Mouse (Mus musculus) ES-Bruce4 (cell line): ENCODE data around the gene Fyttd1. TPM values are rescaled to one million over a fixed set of nuclear protein-coding genes. Genes with fewer than 3 reads are reported as not detected.

Source experiments
- H3K27ac ChIP-seq: 2 replicates; pipeline ENCODE4 v1.5.1; 2012; ENCODE audit warnings: low read length, inconsistent platforms; ENCODE audit not compliant: insufficient read depth
- H3K27me3 ChIP-seq: 2 replicates; pipeline ENCODE4 v1.6.1; 2012; ENCODE audit warnings: mild to moderate bottlenecking, low read length, inconsistent platforms; ENCODE audit not compliant: control insufficient read depth, poor library complexity, insufficient read depth, severe bottlenecking
- H3K36me3 ChIP-seq: 2 replicates; pipeline ENCODE4 v1.6.1; 2012; ENCODE audit warnings: inconsistent platforms, mild to moderate bottlenecking, low read length, moderate library complexity; ENCODE audit not compliant: control insufficient read depth, poor library complexity, insufficient read depth, severe bottlenecking
- H3K4me1 ChIP-seq: one replicate; pipeline ENCODE4 v1.8.1; 2011; ENCODE audit warnings: low read length; ENCODE audit not compliant: control insufficient read depth, insufficient read depth
- H3K4me3 ChIP-seq: 2 replicates; pipeline ENCODE4 v1.5.1; 2011; ENCODE audit warnings: low read depth, mild to moderate bottlenecking, low read length
- H3K9ac ChIP-seq: 2 replicates; pipeline ENCODE4 v1.6.1; 2012; ENCODE audit warnings: low read depth, mild to moderate bottlenecking, inconsistent platforms; ENCODE audit not compliant: poor library complexity, severe bottlenecking
- H3K9me3 ChIP-seq: replicated peaks from 2 replicates; pipeline ENCODE4 v1.6.1; 2012; ENCODE audit warnings: mild to moderate bottlenecking, low read length, inconsistent platforms; ENCODE audit not compliant: control insufficient read depth, poor library complexity, insufficient read depth, severe bottlenecking
- CTCF ChIP-seq: IDR thresholded peaks from one replicate; pipeline ENCODE4 v1.8.1; 2011; ENCODE audit warnings: low read depth, low read length
- EP300 ChIP-seq: IDR thresholded peaks from 2 replicates; pipeline ENCODE4 v1.6.1; 2011; ENCODE audit warnings: low read depth, low read length; ENCODE audit not compliant: insufficient read depth
- POLR2A ChIP-seq: IDR thresholded peaks from one replicate; pipeline ENCODE4 v1.8.1; 2011; ENCODE audit warnings: low read length; ENCODE audit not compliant: insufficient read depth
- polyA plus RNA-seq: library from polyadenylated mRNA; stranded (reverse); fragments of >200 nt; gene quantifications from 2 replicates; pipeline ENCODE4 v1.2.4, GENCODE M21; 2011; ENCODE audit warnings: low read depth; ENCODE audit not compliant: missing spikeins, insufficient read depth, insufficient read length

The Fyttd1 gene
- polyA plus RNA-seq, 1 experiment = 124 TPM

DNA sequence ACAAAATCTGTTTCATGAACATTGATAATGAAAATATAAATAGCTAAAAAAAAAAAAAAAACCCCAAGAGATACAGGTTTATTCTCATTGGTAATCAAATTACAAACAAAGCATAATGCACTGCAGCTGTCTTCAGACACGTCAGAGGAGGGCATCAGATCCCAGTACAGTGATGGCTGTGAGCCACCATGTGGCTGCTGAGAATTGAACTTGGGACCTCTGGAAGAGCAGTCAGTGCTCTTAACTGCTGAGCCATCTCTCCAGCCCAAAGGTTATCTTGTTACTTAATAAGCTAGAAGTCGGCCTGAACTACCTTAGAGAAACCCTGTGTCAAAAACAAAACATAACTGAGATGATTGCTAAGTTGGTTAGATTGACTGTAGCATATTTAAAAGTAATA is 12.6 kb downstream of the Fyttd1 start:
- Histone ChIP-seq H3K9ac (no peak overlapping the region), H3K4me1 (no peaks in the 10 kb centered on the region), H3K36me3 (peaks cover 27% of the 10 kb centered on the region), H3K27ac (no peak overlapping the region), H3K9me3 (no peaks in the 10 kb centered on the region), H3K4me3 (no peak overlapping the region), H3K27me3 (no peaks in the 10 kb centered on the region)
- TF ChIP-seq POLR2A (no peak), CTCF (no peak), EP300 (no peak)

- Histone ChIP-seq H3K4me3 (no peak overlapping the region), H3K27ac (no peak overlapping the region), H3K9me3 (no peaks in the 10 kb centered on the region), H3K36me3 (peaks cover 28% of the 10 kb centered on the region), H3K9ac (no peak overlapping the region), H3K4me1 (no peaks in the 10 kb centered on the region), H3K27me3 (no peaks in the 10 kb centered on the region)
- TF ChIP-seq POLR2A (no peak), CTCF (no peak), EP300 (no peak)
These were observed 18.8 kb downstream of the Fyttd1 start for GRCm38 (mm10) chr16:32896126-32896525.

DNA sequence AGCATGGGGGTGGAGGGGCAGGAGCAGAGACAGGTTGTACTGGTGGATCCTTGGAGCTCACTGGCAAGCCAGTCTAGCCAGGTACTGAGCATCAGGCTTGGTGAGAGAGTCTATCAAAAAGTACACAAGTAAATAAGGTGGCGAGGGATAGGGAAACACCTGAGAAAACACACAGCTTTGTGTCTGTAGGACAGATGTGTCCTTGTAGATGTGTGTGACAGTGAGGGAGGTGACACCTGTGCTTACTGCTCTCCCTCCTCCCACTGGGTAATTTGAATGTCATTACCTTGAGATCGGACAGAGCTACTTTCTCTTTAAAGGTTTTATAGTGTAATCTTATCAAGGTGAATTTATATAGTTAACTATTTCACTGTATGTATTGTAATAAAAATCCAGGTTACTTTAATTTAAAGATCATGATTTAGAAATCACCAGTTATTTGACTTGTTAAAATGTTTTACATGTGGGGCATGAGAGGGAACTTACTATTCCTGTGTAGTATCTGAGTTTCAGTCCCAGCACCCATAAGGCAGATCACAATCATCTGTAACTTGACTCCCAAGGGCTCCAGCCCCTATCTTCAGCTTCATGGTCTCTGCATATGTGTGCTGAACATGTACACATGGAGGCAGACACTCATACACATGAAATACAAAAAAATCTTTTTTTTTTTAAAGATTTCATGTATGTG is 24.2 kb downstream of the Fyttd1 start:
- no peaks in the 10 kb centered on the region for H3K9me3 ChIP-seq
- peaks cover 17% of the 10 kb centered on the region for H3K36me3 ChIP-seq
- H3K4me1 ChIP-seq = no peaks in the 10 kb centered on the region
- TF ChIP-seq CTCF (no peak), POLR2A (no peak)
- no peaks in the 10 kb centered on the region for H3K27me3 ChIP-seq
- no peak overlapping the region for H3K4me3 ChIP-seq
- no peak overlapping the region for H3K27ac ChIP-seq
- no peak overlapping the region for H3K9ac ChIP-seq

DNA sequence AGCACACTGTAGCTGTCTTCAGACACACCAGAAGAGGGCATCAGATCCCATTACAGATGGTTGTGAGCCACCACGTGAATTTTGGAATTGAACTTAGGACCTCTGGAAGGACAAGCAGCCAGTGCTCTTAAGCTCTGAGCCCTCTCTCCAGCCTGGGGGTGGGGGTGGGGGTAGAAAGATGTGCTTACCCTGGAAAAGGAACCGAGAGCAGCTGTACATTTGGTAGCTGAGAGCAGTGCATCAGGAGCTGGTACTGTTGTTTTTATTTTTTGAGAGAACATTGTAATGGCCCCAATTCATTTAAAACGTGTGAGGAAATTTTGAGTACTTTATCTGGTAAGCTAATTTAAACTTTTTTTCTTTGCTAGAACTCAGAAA is 24.7 kb downstream of the Fyttd1 start:
- no peak overlapping the region for H3K9ac ChIP-seq
- H3K36me3 ChIP-seq = peaks cover 21% of the 10 kb centered on the region
- TF ChIP-seq POLR2A (no peak), CTCF (no peak), EP300 (no peak)
- no peak overlapping the region for H3K27ac ChIP-seq
- H3K27me3 ChIP-seq = no peaks in the 10 kb centered on the region
- H3K4me1 ChIP-seq = no peaks in the 10 kb centered on the region
- no peaks in the 10 kb centered on the region for H3K9me3 ChIP-seq
- no peak overlapping the region for H3K4me3 ChIP-seq

DNA sequence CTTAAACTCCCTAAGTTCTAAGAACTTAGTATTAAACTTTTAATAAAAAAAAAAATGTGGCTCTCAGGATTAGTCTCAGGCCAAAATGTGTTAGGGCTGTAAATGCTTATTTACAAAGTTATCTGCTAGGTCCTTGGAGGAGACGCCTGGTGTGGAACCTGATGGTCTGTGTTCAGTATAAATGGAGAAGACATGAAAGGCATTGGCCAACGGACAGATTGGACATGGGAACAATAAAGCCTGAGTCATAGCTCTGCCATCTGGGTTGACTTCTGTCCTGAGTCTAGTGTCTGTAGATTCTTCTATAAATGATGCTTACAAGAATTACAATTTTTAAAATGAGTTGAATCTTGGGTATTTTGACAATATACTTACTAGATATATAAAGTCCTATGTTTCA is 28.9 kb downstream of the Fyttd1 start:
- no peaks in the 10 kb centered on the region for H3K4me1 ChIP-seq
- H3K9me3 ChIP-seq = no peaks in the 10 kb centered on the region
- no peaks in the 10 kb centered on the region for H3K27me3 ChIP-seq
- H3K27ac ChIP-seq = no peak overlapping the region
- H3K4me3 ChIP-seq = no peak overlapping the region
- H3K36me3 ChIP-seq = peaks cover 13% of the 10 kb centered on the region
- TF ChIP-seq EP300 = no peak
- TF ChIP-seq POLR2A = no peak
- no peak for TF ChIP-seq CTCF
- H3K9ac ChIP-seq = no peak overlapping the region

GRCm38 (mm10) chr16:32906727-32907126 is 29.4 kb downstream of the Fyttd1 start:
- H3K9me3 ChIP-seq = no peaks in the 10 kb centered on the region
- TF ChIP-seq POLR2A = no peak
- TF ChIP-seq EP300 = no peak
- TF ChIP-seq CTCF = no peak
- H3K27ac ChIP-seq = no peak overlapping the region
- H3K4me3 ChIP-seq = no peak overlapping the region
- H3K9ac ChIP-seq = no peak overlapping the region
- H3K4me1 ChIP-seq = no peaks in the 10 kb centered on the region
- H3K27me3 ChIP-seq = no peaks in the 10 kb centered on the region
- H3K36me3 ChIP-seq = peaks cover 13% of the 10 kb centered on the region
